Mouse (Mus musculus) liver, postnatal 0 days (tissue): ENCODE measurements around the gene Tmem104. TPM values are rescaled to one million over a fixed set of nuclear protein-coding genes. Genes with fewer than 3 reads are reported as not detected.

Experiments
- ATAC-seq: fragments of 200-750 bp; cut with Nextera tagmentation; 2 replicates; pipeline ENCODE4 v1.8.0; 2017; ENCODE audit warnings: mild to moderate bottlenecking, moderate library complexity
- DNase-seq: peaks from one replicate; pipeline ENCODE4 v3.0.0-alpha.2; 2016
- H3K27ac ChIP-seq: fragments of 300-500 bp; sonication (generic); 2 replicates; pipeline ENCODE4 v1.5.1; 2014; ENCODE audit warnings: antibody characterized with exemption, moderate library complexity, mild to moderate bottlenecking, low read depth
- H3K27me3 ChIP-seq: fragments of 300-500 bp; sonication (generic); 2 replicates; pipeline ENCODE4 v1.6.1; 2014; ENCODE audit warnings: low read length, control low read depth, mixed read lengths; ENCODE audit not compliant: insufficient read depth
- H3K36me3 ChIP-seq: fragments of 300-500 bp; sonication (generic); replicated peaks from 2 replicates; pipeline ENCODE4 v1.6.1; 2014; ENCODE audit warnings: mild to moderate bottlenecking, control low read depth, low read length, moderate library complexity, mixed read lengths; ENCODE audit not compliant: insufficient read depth
- H3K4me1 ChIP-seq: fragments of 300-500 bp; sonication (generic); 2 replicates; pipeline ENCODE4 v1.6.1; 2014; ENCODE audit warnings: antibody characterized with exemption, mild to moderate bottlenecking, control low read depth; ENCODE audit not compliant: insufficient read depth
- H3K4me2 ChIP-seq: fragments of 300-500 bp; sonication (generic); 2 replicates; pipeline ENCODE4 v1.6.1; 2014; ENCODE audit warnings: low read depth, mild to moderate bottlenecking, low read length, moderate library complexity, mixed read lengths
- H3K4me3 ChIP-seq: fragments of 300-500 bp; sonication (generic); 2 replicates; pipeline ENCODE4 v1.5.1; 2014; ENCODE audit warnings: low read depth, low read length
- H3K9ac ChIP-seq: fragments of 300-500 bp; sonication (generic); replicated peaks from 2 replicates; pipeline ENCODE4 v1.6.1; 2014; ENCODE audit warnings: mild to moderate bottlenecking, moderate library complexity
- H3K9me3 ChIP-seq: fragments of 300-500 bp; sonication (generic); 2 replicates; pipeline ENCODE4 v1.6.1; 2016; ENCODE audit warnings: mild to moderate bottlenecking, control low read depth, low read length, mixed read lengths
- CTCF ChIP-seq: sonication (generic); IDR thresholded peaks from 2 replicates; pipeline ENCODE4 v1.5.1; 2016; ENCODE audit warnings: antibody characterized with exemption, low read depth
- EP300 ChIP-seq: IDR thresholded peaks from 2 replicates; pipeline ENCODE4 v1.6.1; 2016; ENCODE audit warnings: antibody characterized with exemption, low read depth, mild to moderate bottlenecking
- WGBS: fragments of 180-500 bp; shearing (Covaris S2); extraction: QIAGEN DNeasy Blood & Tissue Kit; methylation state at CpG from one replicate; pipeline ENCODE4 v1.1.7; 2014; ENCODE audit not compliant: insufficient replicate concordance; 5-methylcytosine and 5-hydroxymethylcytosine counted together
- polyA plus RNA-seq: library from polyadenylated mRNA; unstranded; fragments of >200 nt; fragmentation: Nextera tagmentation; extraction: Ambion mirVana; gene quantifications from 2 replicates; pipeline ENCODE4 v1.2.1, GENCODE M21; 2015

Gene Tmem104
- polyA plus RNA-seq, 1 experiment from 2014 or later, result 7.1 TPM

DNA sequence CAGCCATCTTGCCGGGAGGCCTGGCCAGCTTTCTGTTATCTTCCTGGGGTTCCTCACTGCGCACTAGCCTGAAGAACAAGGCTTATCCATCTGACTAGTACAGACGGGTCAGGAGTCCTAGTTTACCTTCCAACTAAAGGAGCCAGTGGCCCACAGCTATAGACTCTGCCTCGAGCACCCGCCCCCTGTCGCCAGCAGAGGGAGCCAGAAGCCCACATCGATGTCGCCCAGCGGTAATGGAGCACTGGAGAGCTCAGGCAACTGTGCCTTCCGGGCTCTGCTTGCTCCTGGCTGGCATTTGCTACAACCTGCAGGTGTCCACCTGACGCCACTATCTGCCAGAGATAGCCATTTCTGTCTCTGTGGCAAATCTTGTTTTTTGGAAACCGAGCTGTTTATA lies 15.0 kb downstream of the Tmem104 start:
- WGBS, result 17% methylated on average over 12 of the region's 12 CpGs
- Histone ChIP-seq H3K4me2 (no peak overlapping the region), H3K9me3 (no peaks in the 10 kb centered on the region), H3K4me3 (no peak overlapping the region), H3K4me1 (no peaks in the 10 kb centered on the region), H3K27ac (no peak overlapping the region), H3K9ac (no peak overlapping the region), H3K36me3 (peaks cover 56% of the 10 kb centered on the region), H3K27me3 (no peaks in the 10 kb centered on the region)
- TF ChIP-seq CTCF (peak; percentile 97), EP300 (no peak)
- peak; percentile 86 for DNase-seq
- ATAC-seq, result peak; percentile 80

DNA sequence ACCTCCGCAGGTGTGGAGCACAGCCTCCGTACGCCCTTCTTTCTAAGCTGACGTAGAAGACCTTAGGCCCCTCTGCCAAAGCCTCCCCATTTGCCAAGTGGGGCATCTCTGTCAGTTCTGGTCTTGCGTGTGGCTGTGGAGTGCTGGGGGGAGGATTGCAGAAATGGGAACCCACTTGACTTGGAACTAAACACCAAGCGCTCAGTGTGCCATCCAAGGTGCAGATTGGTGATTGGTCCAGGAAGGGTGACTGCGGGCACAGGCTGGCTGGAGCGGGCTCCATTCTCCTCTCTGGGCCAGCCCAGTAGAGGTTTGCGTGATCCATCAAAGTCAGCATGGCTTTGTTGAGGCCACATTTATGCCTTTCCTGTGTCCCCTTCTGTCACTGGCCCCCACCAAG lies 15.5 kb downstream of the Tmem104 start:
- no peaks in the 10 kb centered on the region for H3K4me1 ChIP-seq
- DNase-seq (no peak), ATAC-seq (no peak)
- no peak overlapping the region for H3K27ac ChIP-seq
- no peak overlapping the region for H3K9ac ChIP-seq
- H3K4me3 ChIP-seq, result no peak overlapping the region
- no peaks in the 10 kb centered on the region for H3K9me3 ChIP-seq
- no peak overlapping the region for H3K4me2 ChIP-seq
- H3K27me3 ChIP-seq, result no peaks in the 10 kb centered on the region
- 91% methylated on average over 9 of the region's 9 CpGs for WGBS
- H3K36me3 ChIP-seq, result peaks cover 53% of the 10 kb centered on the region
- no peak for TF ChIP-seq EP300

DNA sequence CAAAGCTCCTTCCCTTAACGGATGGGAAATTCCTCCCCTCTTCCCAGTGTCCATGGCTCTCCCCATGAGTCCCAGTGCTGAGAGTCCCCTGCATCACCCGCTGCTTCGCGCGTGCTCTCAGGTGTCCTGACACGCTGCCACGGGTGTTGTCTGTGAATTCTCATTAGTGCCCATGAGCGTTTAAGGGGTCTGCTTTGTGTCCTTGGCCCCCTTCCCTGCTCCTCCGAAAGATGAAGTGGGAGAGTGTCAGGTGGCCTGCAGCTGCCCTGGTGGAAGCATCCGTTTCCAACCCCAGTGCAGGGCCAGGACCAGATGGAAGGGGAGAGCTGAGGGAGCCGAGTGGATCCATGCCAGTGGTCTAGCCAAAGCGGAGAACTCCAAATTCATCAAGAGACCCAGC lies 20.8 kb downstream of the Tmem104 start:
- 87% methylated on average over 12 of the region's 12 CpGs for WGBS
- peaks cover 42% of the 10 kb centered on the region for H3K36me3 ChIP-seq
- H3K4me1 ChIP-seq, result peaks cover 9% of the 10 kb centered on the region; the same call in 1 of the 2 replicates
- no peak overlapping the region for H3K4me2 ChIP-seq
- ATAC-seq (no peak), DNase-seq (no peak)
- no peak overlapping the region for H3K9ac ChIP-seq
- no peaks in the 10 kb centered on the region for H3K9me3 ChIP-seq
- no peaks in the 10 kb centered on the region for H3K27me3 ChIP-seq
- H3K27ac ChIP-seq, result no peak overlapping the region
- no peak overlapping the region for H3K4me3 ChIP-seq
- TF ChIP-seq EP300 (no peak), CTCF (no peak)

DNA sequence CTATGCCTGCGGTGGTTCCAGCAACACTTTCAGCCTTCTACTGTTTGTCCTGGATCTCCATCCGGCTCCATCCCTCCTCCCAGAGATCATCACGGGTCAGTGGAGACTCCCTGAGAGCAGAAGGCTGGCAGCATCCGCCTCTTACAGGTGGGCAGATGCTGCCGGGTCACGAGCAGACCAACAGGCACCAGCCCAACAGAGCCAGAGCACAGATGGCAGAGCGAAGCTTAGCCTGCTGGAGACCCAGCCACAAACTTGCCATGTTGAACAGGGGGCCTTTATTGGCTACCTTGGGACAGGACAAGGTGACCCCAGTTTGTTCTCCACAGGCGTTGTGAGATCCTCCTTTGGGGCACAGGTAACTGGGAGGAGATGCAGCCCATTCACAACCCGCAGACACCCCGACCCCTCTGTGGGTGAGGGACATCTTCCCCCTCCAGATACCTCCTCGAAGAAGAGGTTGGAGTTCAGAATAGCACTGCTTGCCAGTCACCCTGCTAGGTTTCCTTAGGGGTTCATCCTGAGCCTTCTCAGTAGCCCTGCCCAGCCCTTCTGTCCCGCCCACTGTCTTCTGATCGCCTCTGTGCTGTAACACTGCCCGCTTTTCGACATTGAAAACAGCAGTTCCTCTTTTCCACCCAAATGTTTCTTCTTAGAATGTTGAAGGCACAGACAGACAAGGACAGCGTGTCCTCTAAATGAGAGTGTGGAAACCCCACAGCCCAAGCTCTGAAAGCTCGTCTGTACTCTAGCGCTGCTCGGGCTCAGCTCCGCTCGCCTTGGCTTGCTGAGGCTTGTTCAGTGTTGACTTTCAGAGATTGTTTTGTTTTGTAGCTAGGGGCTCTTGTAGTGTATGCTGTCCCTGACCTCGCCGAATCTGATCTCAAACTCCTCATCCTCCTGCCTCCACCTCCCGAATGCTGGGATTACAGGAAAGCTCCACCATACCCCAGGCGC lies 21.8 kb downstream of the Tmem104 start:
- Histone ChIP-seq H3K9ac (no peak overlapping the region), H3K4me2 (no peak overlapping the region), H3K4me1 (peaks cover 9% of the 10 kb centered on the region; the same call in 1 of the 2 replicates), H3K4me3 (no peak overlapping the region), H3K36me3 (peaks cover 33% of the 10 kb centered on the region), H3K27ac (peak overlapping the region; percentile 66), H3K9me3 (no peaks in the 10 kb centered on the region), H3K27me3 (no peaks in the 10 kb centered on the region)
- ATAC-seq, result peak; percentile 58
- TF ChIP-seq EP300 (no peak), CTCF (no peak)
- peak; percentile 52 for DNase-seq
- WGBS, result 69% methylated on average over 25 of the region's 25 CpGs

DNA sequence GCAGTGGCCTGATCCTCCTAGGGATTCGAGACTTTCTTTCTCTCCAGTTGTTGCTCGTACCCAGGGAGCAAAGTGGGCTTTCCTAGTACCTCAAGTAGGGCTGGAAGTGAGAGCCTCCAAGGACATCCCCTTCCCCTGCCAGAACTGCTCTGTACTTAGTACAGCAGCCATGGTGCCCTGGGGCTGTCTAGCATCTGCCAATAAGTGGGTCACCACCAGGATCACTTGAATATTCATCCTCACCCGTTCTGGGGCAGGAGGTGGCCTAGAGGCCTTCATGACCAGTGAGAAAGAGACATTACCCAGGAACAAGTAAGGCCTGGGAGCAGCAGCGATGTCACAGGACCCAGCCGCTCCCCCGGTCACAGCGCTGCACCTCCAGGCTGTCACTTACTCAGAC lies 22.7 kb downstream of the Tmem104 start:
- no peak overlapping the region for H3K4me3 ChIP-seq
- WGBS, result 78% methylated on average over 7 of the region's 7 CpGs
- ATAC-seq, result no peak
- H3K36me3 ChIP-seq, result peaks cover 29% of the 10 kb centered on the region
- no peak overlapping the region for H3K9ac ChIP-seq
- H3K4me2 ChIP-seq, result no peak overlapping the region
- TF ChIP-seq EP300 (no peak), CTCF (no peak)
- peak overlapping the region; percentile 66 for H3K27ac ChIP-seq
- no peak for DNase-seq
- H3K4me1 ChIP-seq, result peaks cover 9% of the 10 kb centered on the region; the same call in 1 of the 2 replicates
- no peaks in the 10 kb centered on the region for H3K9me3 ChIP-seq
- no peaks in the 10 kb centered on the region for H3K27me3 ChIP-seq

DNA sequence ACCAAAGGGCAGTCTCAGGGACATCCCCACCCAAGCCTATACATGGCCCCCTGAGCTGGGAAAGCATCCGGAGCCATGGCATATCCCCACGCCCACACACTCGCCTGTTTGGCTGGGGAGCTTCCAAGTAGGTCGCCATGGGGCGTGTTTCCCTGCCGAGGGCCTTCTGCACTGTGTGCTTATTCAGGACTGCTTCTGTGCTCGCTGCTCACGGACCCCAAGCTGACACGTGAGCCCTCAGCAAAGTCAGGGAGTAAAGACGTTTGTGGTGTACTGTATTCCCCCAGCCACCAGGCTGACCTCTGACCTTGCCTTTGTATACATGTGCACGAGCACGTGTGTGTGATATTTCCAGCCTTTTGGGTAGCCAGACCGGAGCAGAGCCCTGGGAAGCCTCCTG lies 24.8 kb downstream of the Tmem104 start:
- H3K4me2 ChIP-seq, result no peak overlapping the region
- no peak for TF ChIP-seq CTCF
- TF ChIP-seq EP300, result no peak
- H3K4me1 ChIP-seq, result peaks cover 9% of the 10 kb centered on the region; the same call in 1 of the 2 replicates
- H3K36me3 ChIP-seq, result peaks cover 16% of the 10 kb centered on the region
- no peak overlapping the region for H3K4me3 ChIP-seq
- no peak overlapping the region for H3K9ac ChIP-seq
- H3K27ac ChIP-seq, result no peak overlapping the region
- no peaks in the 10 kb centered on the region for H3K27me3 ChIP-seq
- WGBS, result 55% methylated on average over 13 of the region's 13 CpGs
- ATAC-seq (no peak), DNase-seq (no peak)
- H3K9me3 ChIP-seq, result no peaks in the 10 kb centered on the region
